Mouse (Mus musculus) left cerebral cortex, adult 18-20 months (tissue): ENCODE measurements around the gene Mrps22. TPM values are rescaled to one million over a fixed set of nuclear protein-coding genes. Genes with fewer than 3 reads are reported as not detected.

ENCODE experiments used
- DNase-seq, 2 experiments: peaks; one replicate each; pipeline ENCODE4 v3.0.0; 2021 to 2022; ENCODE audit warnings: low spot score in 2 of 2, mixed read lengths in 1 of 2
- long read RNA-seq, 2 experiments: library from polyadenylated mRNA; stranded (forward); transcript quantifications; one replicate each; pipeline ENCODE4 v2.0.0; 2021
- total RNA-seq, 2 experiments: library from RNA; stranded (reverse); gene quantifications; 2 replicates each; pipeline ENCODE4 v1.2.3; 2021

Mrps22 gene
- total RNA-seq, result 10 to 100 TPM; 29.3 to 30.0 TPM
- long read RNA-seq, experiment 1, transcript Mrps22-201 (8 exons, 1,197 nt), result major isoform, 28 of 43 reads
- long read RNA-seq, experiment 1, partial matches to known transcripts, result 11 of 43 reads
- long read RNA-seq, experiment 1, other reads (novel, unspliced or antisense), result 4 of 43 reads
- long read RNA-seq, experiment 2, transcript Mrps22-201 (8 exons, 1,197 nt), result major isoform, 21 of 40 reads
- long read RNA-seq, experiment 2, partial matches to known transcripts, result 18 of 40 reads
- long read RNA-seq, experiment 2, other reads (novel, unspliced or antisense), result 1 of 40 reads

GRCm38 (mm10) chr9:98601156-98601836 lies at the start of gene Mrps22:
TSS of gene Mrps22 (minus strand) at chr9:98601660.
- peak; percentile 79 to 84 for DNase-seq

- no peak for DNase-seq
Measured at GRCm38 (mm10) chr9:98650547-98650946, 49.1 kb upstream of the Mrps22 start.

- DNase-seq, result no peak
Measured at GRCm38 (mm10) chr9:98647418-98647817, 46.0 kb upstream of the Mrps22 start.

GRCm38 (mm10) chr9:98645750-98646149 lies 44.3 kb upstream of the Mrps22 start:
- peak; percentile 74 to 83 for DNase-seq

- no peak for DNase-seq
Measured at GRCm38 (mm10) chr9:98642126-98642525, 40.7 kb upstream of the Mrps22 start.

- no peak for DNase-seq
Measured at GRCm38 (mm10) chr9:98633287-98634162, 32.1 kb upstream of the Mrps22 start.

GRCm38 (mm10) chr9:98628480-98628879 lies 27.0 kb upstream of the Mrps22 start:
- DNase-seq, result no peak

GRCm38 (mm10) chr9:98604896-98605295 lies 3.4 kb upstream of the Mrps22 start:
- DNase-seq, result no peak

GRCm38 (mm10) chr9:98601837-98602359 lies 438 bp upstream of the Mrps22 start:
- no peak for DNase-seq

GRCm38 (mm10) chr9:98600094-98600493 lies 1.4 kb downstream of the Mrps22 start:
- DNase-seq, result no peak

- no peak for DNase-seq
Measured at GRCm38 (mm10) chr9:98583852-98584251, 17.6 kb downstream of the Mrps22 start.

GRCm38 (mm10) chr9:98563137-98564126 lies 38.0 kb downstream of the Mrps22 start, which contains the start of gene Copb2:
TSS of gene Copb2 (plus strand) at chr9:98563721.
- peak; percentile 99 to 100 for DNase-seq

- no peak for DNase-seq
Measured at GRCm38 (mm10) chr9:98544042-98544441, 57.4 kb downstream of the Mrps22 start.

Other genes with a start within 250 kb of the Mrps22 start
- gene Rbp1, start 178.7 kb downstream of the Mrps22 start, total RNA-seq, result 1 to 10 TPM; 6.7 to 7.2 TPM
- gene Rbp2, start 115.5 kb downstream of the Mrps22 start, total RNA-seq, result not detected
- gene Copb2, start 37.9 kb downstream of the Mrps22 start, total RNA-seq, result 10 to 100 TPM; 89.2 to 92.7 TPM
- gene Prr23a1, start 240.8 kb upstream of the Mrps22 start, total RNA-seq, result not detected